Mouse (Mus musculus) CH12.LX (cell line): Measurements from ENCODE around the gene Rhot1.

Experiments used
- CTCF ChIP-seq, 2 experiments: IDR thresholded peaks in 1 of 2; conservative IDR thresholded peaks in 1 of 2; 2 replicates each; pipeline ENCODE4 v1.5.1; 2011 to 2012; ENCODE audit warnings: low read depth in 2 of 2, low read length in 2 of 2, improper control_type of control experiment in 1 of 2, inconsistent platforms in 1 of 2, mild to moderate bottlenecking in 1 of 2, moderate library complexity in 1 of 2
- JUND ChIP-seq: conservative IDR thresholded peaks from 2 replicates; pipeline ENCODE4 v1.6.1; 2011; ENCODE audit warnings: low read depth, low read length, improper control_type of control experiment
- POLR2A ChIP-seq: IDR thresholded peaks from 2 replicates; pipeline ENCODE4 v1.6.1; 2011; ENCODE audit warnings: low read depth, mild to moderate bottlenecking, improper control_type of control experiment, low read length
- RAD21 ChIP-seq: IDR thresholded peaks from 2 replicates; pipeline ENCODE4 v1.6.1; 2011; ENCODE audit warnings: low read depth, mild to moderate bottlenecking, low read length, improper control_type of control experiment, moderate library complexity
- RCOR1 ChIP-seq: conservative IDR thresholded peaks from 2 replicates; pipeline ENCODE4 v1.6.1; 2012; ENCODE audit warnings: low read depth, mild to moderate bottlenecking, inconsistent platforms, low read length, improper control_type of control experiment
- TCF12 ChIP-seq: IDR thresholded peaks from 2 replicates; pipeline ENCODE4 v1.6.1; 2014; ENCODE audit warnings: low read depth, mild to moderate bottlenecking, inconsistent platforms, low read length, improper control_type of control experiment
- USF2 ChIP-seq: conservative IDR thresholded peaks from 2 replicates; pipeline ENCODE4 v1.6.1; 2011; ENCODE audit warnings: low read depth, low read length, improper control_type of control experiment

- TF ChIP-seq POLR2A (no peak), USF2 (no peak), TCF12 (no peak), RAD21 (no peak), RCOR1 (no peak), CTCF (conservative IDR thresholded peaks at IDR 0.05 in 1 of 2, IDR thresholded peaks at IDR 0.05 in 1 of 2; ENCODE audit: low read depth in 2 of 2, low read length in 2 of 2) (no peak), JUND (no peak)
Measured at GRCm38 (mm10) chr11:80247026-80247425, 38.2 kb downstream of the Rhot1 start.
